Comparison of ENCODE assay signal across 8 mouse cellular contexts in genomic region chr2:73891701-73892463, GRCm38 (mm10). TPM values are rescaled to one million over a fixed set of nuclear protein-coding genes. Genes with fewer than 3 reads are reported as not detected.
DNase-seq lines count a peak whose midpoint lies in the region; ATAC-seq and TF ChIP-seq lines count a peak whose summit lies in the region.

No protein-coding gene starts in this region.

- no peaks in the 10 kb centered on the region for H3K9me3 ChIP-seq in heart, embryonic 16.5 days (replicated peaks; ENCODE audit: control insufficient read depth, low read length)
- H3K9me3 ChIP-seq in limb, embryonic 13.5 days: no peaks in the 10 kb centered on the region
- no peaks in the 10 kb centered on the region for H3K9me3 ChIP-seq in midbrain, embryonic 12.5 days
- H3K9me3 ChIP-seq in stomach, postnatal 0 days (ENCODE audit: control insufficient read depth, low read length): no peaks in the 10 kb centered on the region

- no peak for TF ChIP-seq CTCF in stomach, postnatal 0 days (IDR thresholded peaks at IDR 0.05; ENCODE audit: low read depth)

- H3K27ac ChIP-seq in heart, embryonic 16.5 days (ENCODE audit: low read length): peak overlapping the region; percentile 91
- peak overlapping the region; percentile 91 for H3K27ac ChIP-seq in limb, embryonic 13.5 days
- peak overlapping the region; percentile 95 for H3K27ac ChIP-seq in midbrain, embryonic 12.5 days (replicated peaks)
- H3K27ac ChIP-seq in stomach, postnatal 0 days (replicated peaks): peak overlapping the region; percentile 88

- no peaks in the 10 kb centered on the region for H3K36me3 ChIP-seq in heart, embryonic 16.5 days (ENCODE audit: control insufficient read depth, insufficient read depth)
- no peaks in the 10 kb centered on the region for H3K36me3 ChIP-seq in limb, embryonic 13.5 days
- no peaks in the 10 kb centered on the region; the same call in 1 of the 2 replicates for H3K36me3 ChIP-seq in midbrain, embryonic 12.5 days
- no peaks in the 10 kb centered on the region for H3K36me3 ChIP-seq in stomach, postnatal 0 days (ENCODE audit: control insufficient read depth, insufficient read depth, low read length)

- peak overlapping the region; percentile 73 for H3K4me3 ChIP-seq in heart, embryonic 16.5 days (ENCODE audit: low read length)
- H3K4me3 ChIP-seq in limb, embryonic 13.5 days: peak overlapping the region; percentile 97
- peak overlapping the region; percentile 96 for H3K4me3 ChIP-seq in midbrain, embryonic 12.5 days
- peak overlapping the region; percentile 96 for H3K4me3 ChIP-seq in stomach, postnatal 0 days (ENCODE audit: low read depth, low read length)

- H3K4me1 ChIP-seq in heart, embryonic 16.5 days (ENCODE audit: control insufficient read depth, insufficient read depth, low read length): peaks cover 7% of the 10 kb centered on the region
- peaks cover 14% of the 10 kb centered on the region for H3K4me1 ChIP-seq in limb, embryonic 13.5 days
- peaks cover 8% of the 10 kb centered on the region; the same call in 1 of the 2 replicates for H3K4me1 ChIP-seq in midbrain, embryonic 12.5 days
- no peaks in the 10 kb centered on the region for H3K4me1 ChIP-seq in stomach, postnatal 0 days (replicated peaks; ENCODE audit: control insufficient read depth, insufficient read depth)

- no peak for TF ChIP-seq EP300 in stomach, postnatal 0 days (optimal IDR thresholded peaks at IDR 0.05)

- whole genome bisulfite sequencing in heart, embryonic 16.5 days: under 1% methylated on average over 53 of the region's 54 CpGs
- under 1% methylated on average over 45 of the region's 54 CpGs for WGBS in limb, embryonic 13.5 days
- under 1% methylated on average over 54 of the region's 54 CpGs for WGBS in midbrain, embryonic 12.5 days
- under 1% methylated on average over 53 of the region's 54 CpGs for WGBS in stomach, postnatal 0 days

- peak; percentile 47 for ATAC-seq in heart, embryonic 16.5 days (replicated peaks; ENCODE audit: extremely low read depth, insufficient read depth, low FRiP score)
- ATAC-seq in limb, embryonic 13.5 days (ENCODE audit: low FRiP score, low read depth): peak; percentile 74
- ATAC-seq in midbrain, embryonic 12.5 days (ENCODE audit: low FRiP score, low read depth): peak; percentile 64
- peak; percentile 53; the same call in 1 of the 2 replicates for ATAC-seq in stomach, postnatal 0 days (ENCODE audit: low FRiP score, low TSS enrichment)

- H3K9ac ChIP-seq in heart, embryonic 16.5 days (ENCODE audit: low read length): peak overlapping the region; percentile 85
- H3K9ac ChIP-seq in limb, embryonic 13.5 days: peak overlapping the region; percentile 97
- peak overlapping the region; percentile 97 for H3K9ac ChIP-seq in midbrain, embryonic 12.5 days (replicated peaks)
- peak overlapping the region; percentile 96 for H3K9ac ChIP-seq in stomach, postnatal 0 days (ENCODE audit: low read length)

- peak overlapping the region; percentile 95 for H3K4me2 ChIP-seq in heart, embryonic 16.5 days (ENCODE audit: low read depth, low read length)
- peak overlapping the region; percentile 89 for H3K4me2 ChIP-seq in limb, embryonic 13.5 days (replicated peaks)
- peak overlapping the region; percentile 78 for H3K4me2 ChIP-seq in midbrain, embryonic 12.5 days (replicated peaks)
- peak overlapping the region; percentile 87 for H3K4me2 ChIP-seq in stomach, postnatal 0 days (replicated peaks; ENCODE audit: low read depth)

- H3K27me3 ChIP-seq in heart, embryonic 16.5 days (ENCODE audit: control insufficient read depth, insufficient read depth, low read length): no peaks in the 10 kb centered on the region
- H3K27me3 ChIP-seq in limb, embryonic 13.5 days: no peaks in the 10 kb centered on the region
- H3K27me3 ChIP-seq in midbrain, embryonic 12.5 days: no peaks in the 10 kb centered on the region
- H3K27me3 ChIP-seq in stomach, postnatal 0 days (ENCODE audit: control insufficient read depth, insufficient read depth, low read length): no peaks in the 10 kb centered on the region

- peak; percentile 52 for DNase-seq in gastrocnemius, postnatal 10 days
- no peak for DNase-seq in gastrocnemius, adult 8-10 months (ENCODE audit: low spot score in 2 of 2)
- peak; percentile 51 for DNase-seq in CD4-positive helper T cell, adult 2 months (ENCODE audit: low read depth, low spot score)
- peak; percentile 74 for DNase-seq in embryo, embryonic 11 days
- peak; percentile 28 for DNase-seq in stomach, postnatal 0 days (ENCODE audit: low spot score)

RNA-seq across cellular contexts. Expression of gene Atf2, which starts 0.6 kb away (rescaled TPM):
- total RNA-seq in gastrocnemius, postnatal 10 days (2021): 10 to 100 TPM; 24.4 to 30.6 TPM
- total RNA-seq in gastrocnemius, adult 8-10 months (2022): 10 to 100 TPM; 22.5 to 29.9 (median 25.7) TPM
- 39.5 and 43.4 TPM in 2 replicates for polyA plus RNA-seq in heart, embryonic 16.5 days (2015; fragmentation: Nextera tagmentation; extraction: Ambion mirVana)
- 73.3 and 77.1 TPM in 2 replicates for polyA plus RNA-seq in limb, embryonic 13.5 days (2015; fragmentation: Nextera tagmentation; extraction: Ambion mirVana)
- polyA plus RNA-seq in midbrain, embryonic 12.5 days (2016; fragmentation: Nextera tagmentation; extraction: Ambion mirVana): 102 and 115 TPM in 2 replicates
- polyA plus RNA-seq in stomach, postnatal 0 days (2015; fragmentation: Nextera tagmentation; extraction: Ambion mirVana): 20.7 and 21.4 TPM in 2 replicates

RNA-seq across cellular contexts. Expression of gene Atp5g3, which starts 19.2 kb away (rescaled TPM):
- 1,000 to 10,000 TPM; 1,434 to 1,805 TPM for total RNA-seq in gastrocnemius, postnatal 10 days (2021)
- total RNA-seq in gastrocnemius, adult 8-10 months (2022): 1,000 to 10,000 TPM in 3 of 4 experiments, 100 to 1,000 TPM in 1; 989 to 1,084 (median 1,053) TPM
- 3,175 and 3,410 TPM in 2 replicates for polyA plus RNA-seq in heart, embryonic 16.5 days (2015; fragmentation: Nextera tagmentation; extraction: Ambion mirVana)
- polyA plus RNA-seq in limb, embryonic 13.5 days (2015; fragmentation: Nextera tagmentation; extraction: Ambion mirVana): 1,028 and 1,094 TPM in 2 replicates
- polyA plus RNA-seq in midbrain, embryonic 12.5 days (2016; fragmentation: Nextera tagmentation; extraction: Ambion mirVana): 697 and 747 TPM in 2 replicates
- 1,360 and 1,478 TPM in 2 replicates for polyA plus RNA-seq in stomach, postnatal 0 days (2015; fragmentation: Nextera tagmentation; extraction: Ambion mirVana)

Comparison
In these comparisons a context has a peak if more than half of its experiments do, and no peak if none do; other contexts are left out.
1. DNase-seq: peak in gastrocnemius, postnatal 10 days (single experiment), CD4-positive helper T cell, adult 2 months (single experiment), embryo, embryonic 11 days (single experiment) and stomach, postnatal 0 days (single experiment); none in gastrocnemius, adult 8-10 months (0 of 2).
2. Peak in every context shown above with its lines, with median percentiles within 50 percentile points of each other: ATAC-seq, H3K27ac ChIP-seq, H3K4me2 ChIP-seq, H3K4me3 ChIP-seq and H3K9ac ChIP-seq.